Mouse (Mus musculus) liver, embryonic 14.5 days (tissue): ENCODE results near the gene Orc3.

Source experiments
- CTCF ChIP-seq: IDR thresholded peaks from 2 replicates; pipeline ENCODE4 v1.5.1; 2016; ENCODE audit warnings: antibody characterized with exemption, low read depth, control low read depth
- EP300 ChIP-seq: IDR thresholded peaks from 2 replicates; pipeline ENCODE4 v1.6.1; 2016; ENCODE audit warnings: antibody characterized with exemption, low read depth

GRCm38 (mm10) chr4:34637386-34637785 is 22.6 kb upstream of the Orc3 start:
- TF ChIP-seq CTCF (no peak), EP300 (no peak)
